ENCODE assay signal across 8 mouse cellular contexts in the genomic region with DNA sequence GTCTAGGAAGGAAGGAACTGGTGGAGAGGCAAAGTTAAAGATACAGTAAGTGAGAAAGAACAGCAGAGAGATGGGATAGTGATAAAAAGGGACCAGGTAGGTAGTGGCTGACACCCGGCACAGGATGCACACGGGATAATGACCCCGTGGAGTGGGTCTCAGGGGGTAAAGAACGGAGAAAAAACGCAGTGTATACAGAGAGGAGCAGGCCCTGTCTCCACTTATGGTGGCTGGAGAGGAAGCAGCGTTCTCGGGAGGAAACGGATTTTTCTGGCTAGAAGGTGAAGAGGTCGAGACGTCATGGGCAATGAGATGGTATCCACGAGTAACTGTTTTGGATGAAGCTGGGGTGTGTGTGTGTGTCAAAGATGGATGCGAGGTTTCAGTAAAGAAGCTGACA. TPM values are rescaled to one million over a fixed set of nuclear protein-coding genes. Genes with fewer than 3 reads are reported as not detected.
DNase-seq lines count a peak whose midpoint lies in the region; ATAC-seq lines count a peak whose summit lies in the region.

No protein-coding gene starts in this region.

- H3K9me3 ChIP-seq in lung, embryonic 15.5 days, result no peaks in the 10 kb centered on the region
- no peaks in the 10 kb centered on the region for H3K9me3 ChIP-seq in forebrain, embryonic 13.5 days (replicated peaks)
- H3K9me3 ChIP-seq in limb, embryonic 13.5 days, result no peaks in the 10 kb centered on the region
- no peaks in the 10 kb centered on the region for H3K9me3 ChIP-seq in neural tube, embryonic 13.5 days

- H3K4me2 ChIP-seq in lung, embryonic 15.5 days, result peak overlapping the region; percentile 51
- H3K4me2 ChIP-seq in forebrain, embryonic 13.5 days, result peak overlapping the region; percentile 27
- peak overlapping the region; percentile 38 for H3K4me2 ChIP-seq in limb, embryonic 13.5 days (replicated peaks)
- peak overlapping the region; percentile 39 for H3K4me2 ChIP-seq in neural tube, embryonic 13.5 days

- peak overlapping the region; percentile 89 for H3K27ac ChIP-seq in lung, embryonic 15.5 days
- no peak overlapping the region for H3K27ac ChIP-seq in forebrain, embryonic 13.5 days
- no peak overlapping the region for H3K27ac ChIP-seq in limb, embryonic 13.5 days
- no peak overlapping the region for H3K27ac ChIP-seq in neural tube, embryonic 13.5 days (replicated peaks)

- WGBS in lung, embryonic 15.5 days, result 10% methylated on average over 12 of the region's 12 CpGs
- WGBS in forebrain, embryonic 13.5 days, result 42% methylated on average over 12 of the region's 12 CpGs
- 22% methylated on average over 12 of the region's 12 CpGs for WGBS in limb, embryonic 13.5 days
- WGBS in neural tube, embryonic 13.5 days, result 31% methylated on average over 12 of the region's 12 CpGs

- DNase-seq in lung, postnatal 10 days, result no peak
- DNase-seq in natural killer cell, adult 2 months (ENCODE audit: low spot score in 2 of 2), result no peak
- DNase-seq in frontal cortex, postnatal 10 days (ENCODE audit: low spot score in 2 of 2), result no peak
- DNase-seq in adrenal gland, postnatal 14 days, result no peak

- ATAC-seq in lung, embryonic 15.5 days (ENCODE audit: borderline replicate concordance, extremely low read depth, low FRiP score, low TSS enrichment), result no peak
- no peak for ATAC-seq in forebrain, embryonic 13.5 days
- no peak for ATAC-seq in limb, embryonic 13.5 days (ENCODE audit: low FRiP score, low read depth)
- ATAC-seq in neural tube, embryonic 13.5 days (ENCODE audit: low read depth), result no peak

- peak overlapping the region; percentile 13; the same call in 1 of the 2 replicates for H3K4me3 ChIP-seq in lung, embryonic 15.5 days
- no peak overlapping the region for H3K4me3 ChIP-seq in forebrain, embryonic 13.5 days
- H3K4me3 ChIP-seq in limb, embryonic 13.5 days, result no peak overlapping the region
- H3K4me3 ChIP-seq in neural tube, embryonic 13.5 days, result no peak overlapping the region

- 0 out of 2 replicates have a peak overlapping the region, but pooled peaks have one; percentile 20 for H3K9ac ChIP-seq in lung, embryonic 15.5 days
- H3K9ac ChIP-seq in forebrain, embryonic 13.5 days, result no peak overlapping the region
- no peak overlapping the region for H3K9ac ChIP-seq in limb, embryonic 13.5 days
- H3K9ac ChIP-seq in neural tube, embryonic 13.5 days, result no peak overlapping the region

- peaks cover 68% of the 10 kb centered on the region for H3K4me1 ChIP-seq in lung, embryonic 15.5 days
- H3K4me1 ChIP-seq in forebrain, embryonic 13.5 days, result peaks cover 22% of the 10 kb centered on the region
- peaks cover 27% of the 10 kb centered on the region for H3K4me1 ChIP-seq in limb, embryonic 13.5 days
- H3K4me1 ChIP-seq in neural tube, embryonic 13.5 days (replicated peaks), result peaks cover 24% of the 10 kb centered on the region

- no peaks in the 10 kb centered on the region for H3K27me3 ChIP-seq in lung, embryonic 15.5 days
- no peaks in the 10 kb centered on the region for H3K27me3 ChIP-seq in forebrain, embryonic 13.5 days
- H3K27me3 ChIP-seq in limb, embryonic 13.5 days, result 0 out of 2 replicates have a peak, but pooled peaks cover 9% of the 10 kb centered on the region
- no peaks in the 10 kb centered on the region for H3K27me3 ChIP-seq in neural tube, embryonic 13.5 days

- H3K36me3 ChIP-seq in lung, embryonic 15.5 days, result no peaks in the 10 kb centered on the region
- no peaks in the 10 kb centered on the region for H3K36me3 ChIP-seq in forebrain, embryonic 13.5 days (ENCODE audit: poor library complexity, severe bottlenecking)
- H3K36me3 ChIP-seq in limb, embryonic 13.5 days, result no peaks in the 10 kb centered on the region
- H3K36me3 ChIP-seq in neural tube, embryonic 13.5 days, result no peaks in the 10 kb centered on the region

RNA-seq across cellular contexts. Expression of gene Agps, which starts 55.4 kb away (rescaled TPM):
- 42.3 and 45.2 TPM in 2 replicates for polyA plus RNA-seq in lung, embryonic 15.5 days (2015; fragmentation: Nextera tagmentation; extraction: Ambion mirVana)
- 25.6 and 26.0 TPM in 2 replicates for polyA plus RNA-seq in forebrain, embryonic 13.5 days (2015; fragmentation: Nextera tagmentation; extraction: Ambion mirVana)
- 30.7 and 37.9 TPM in 2 replicates for polyA plus RNA-seq in limb, embryonic 13.5 days (2015; fragmentation: Nextera tagmentation; extraction: Ambion mirVana)
- polyA plus RNA-seq in neural tube, embryonic 13.5 days (2015; fragmentation: Nextera tagmentation; extraction: Ambion mirVana), result 36.5 and 42.2 TPM in 2 replicates
- 34.7 and 40.2 TPM in 2 replicates for total RNA-seq in adrenal gland, postnatal 14 days (2021)
